Mouse (Mus musculus) liver, embryonic 14.5 days (tissue): ENCODE measurements around the gene Bank1. TPM values are rescaled to one million over a fixed set of nuclear protein-coding genes. Genes with fewer than 3 reads are reported as not detected.

Experiments
- ATAC-seq: fragments of 200-750 bp; cut with Nextera tagmentation; 2 replicates; pipeline ENCODE4 v1.8.0; 2017; ENCODE audit warnings: moderate number of reproducible peaks, mild to moderate bottlenecking, moderate library complexity; ENCODE audit not compliant: insufficient read depth
- DNase-seq, 3 experiments: peaks; one replicate each; pipeline ENCODE4 v3.0.0-alpha.2; 2012 to 2013; ENCODE audit warnings: low read depth in 3 of 3, low spot score in 3 of 3
- H3K27ac ChIP-seq: fragments of 300-500 bp; sonication (generic); 2 replicates; pipeline ENCODE4 v1.5.1; 2014; ENCODE audit warnings: moderate library complexity, mild to moderate bottlenecking, control low read depth, inconsistent platforms
- H3K27me3 ChIP-seq: fragments of 300-500 bp; sonication (generic); 2 replicates; pipeline ENCODE4 v1.6.1; 2014; ENCODE audit warnings: mild to moderate bottlenecking, low read length, moderate library complexity; ENCODE audit not compliant: control insufficient read depth, insufficient read depth
- H3K36me3 ChIP-seq: fragments of 300-500 bp; sonication (generic); replicated peaks from 2 replicates; pipeline ENCODE4 v1.6.1; 2014; ENCODE audit warnings: low read depth; ENCODE audit not compliant: control insufficient read depth, insufficient read depth
- H3K4me1 ChIP-seq, 2 experiments: fragments of 200-500 bp in 1 of 2; fragments of 300-500 bp in 1 of 2; sonication (generic) in 1 of 2; replicated peaks; 2 replicates each; pipeline ENCODE4 v1.6.1; 2012 to 2014; ENCODE audit warnings: antibody characterized with exemption in 1 of 2, inconsistent platforms in 1 of 2, low read length in 1 of 2; ENCODE audit not compliant: control insufficient read depth in 2 of 2, insufficient read depth in 2 of 2
- H3K4me2 ChIP-seq: fragments of 300-500 bp; sonication (generic); 2 replicates; pipeline ENCODE4 v1.6.1; 2014; ENCODE audit warnings: low read depth, mild to moderate bottlenecking, control low read depth, moderate library complexity
- H3K4me3 ChIP-seq, 2 experiments: fragments of 200-500 bp in 1 of 2; fragments of 300-500 bp in 1 of 2; sonication (generic) in 1 of 2; 2 replicates each; pipeline ENCODE4 v1.5.1; 2012 to 2014; ENCODE audit warnings: low read depth in 2 of 2, low read length in 2 of 2, mild to moderate bottlenecking in 2 of 2, control low read depth in 1 of 2, inconsistent platforms in 1 of 2, moderate library complexity in 1 of 2; ENCODE audit not compliant: insufficient read depth in 1 of 2
- H3K9ac ChIP-seq: fragments of 300-500 bp; sonication (generic); replicated peaks from 2 replicates; pipeline ENCODE4 v1.6.1; 2014; ENCODE audit warnings: mild to moderate bottlenecking, control low read depth, moderate library complexity
- H3K9me3 ChIP-seq: fragments of 300-500 bp; sonication (generic); 2 replicates; pipeline ENCODE4 v1.6.1; 2016; ENCODE audit warnings: low read length, mixed read lengths; ENCODE audit not compliant: control insufficient read depth
- CTCF ChIP-seq: IDR thresholded peaks from 2 replicates; pipeline ENCODE4 v1.5.1; 2016; ENCODE audit warnings: antibody characterized with exemption, low read depth, control low read depth
- EP300 ChIP-seq: IDR thresholded peaks from 2 replicates; pipeline ENCODE4 v1.6.1; 2016; ENCODE audit warnings: antibody characterized with exemption, low read depth
- WGBS: fragments of 180-500 bp; shearing (Covaris S2); extraction: QIAGEN DNeasy Blood & Tissue Kit; methylation state at CpG from one replicate; pipeline ENCODE4 v1.1.7; 2014; ENCODE audit not compliant: insufficient replicate concordance; 5-methylcytosine and 5-hydroxymethylcytosine counted together
- polyA plus RNA-seq, 2 experiments: library from polyadenylated mRNA; depleted of rRNA in 1 of 2; stranded (reverse) in 1 of 2; unstranded in 1 of 2; fragments of >200 nt; fragmentation: Nextera tagmentation in 1 of 2; extraction: Ambion mirVana in 1 of 2; gene quantifications; 2 replicates each; pipeline versions ENCODE4 v1.2.1 to v1.2.3; 2012 to 2014

The Bank1 gene
- polyA plus RNA-seq, 2 experiments, result 1.3 to 1.7 TPM

- H3K27me3 ChIP-seq, result no peaks in the 10 kb centered on the region
- DNase-seq (no peak), ATAC-seq (no peak)
- TF ChIP-seq CTCF (no peak), EP300 (no peak)
- H3K4me2 ChIP-seq, result no peak overlapping the region
- H3K4me1 ChIP-seq, result no peaks in the 10 kb centered on the region
- no peak overlapping the region for H3K27ac ChIP-seq
- no peak overlapping the region for H3K9ac ChIP-seq
- no peaks in the 10 kb centered on the region for H3K36me3 ChIP-seq
- no peaks in the 10 kb centered on the region for H3K9me3 ChIP-seq
- no peak overlapping the region for H3K4me3 ChIP-seq
- WGBS, result 64% methylated on average over 8 of the region's 8 CpGs
Measured at GRCm38 (mm10) chr3:136264969-136265595, 60.8 kb downstream of the Bank1 start.

DNA sequence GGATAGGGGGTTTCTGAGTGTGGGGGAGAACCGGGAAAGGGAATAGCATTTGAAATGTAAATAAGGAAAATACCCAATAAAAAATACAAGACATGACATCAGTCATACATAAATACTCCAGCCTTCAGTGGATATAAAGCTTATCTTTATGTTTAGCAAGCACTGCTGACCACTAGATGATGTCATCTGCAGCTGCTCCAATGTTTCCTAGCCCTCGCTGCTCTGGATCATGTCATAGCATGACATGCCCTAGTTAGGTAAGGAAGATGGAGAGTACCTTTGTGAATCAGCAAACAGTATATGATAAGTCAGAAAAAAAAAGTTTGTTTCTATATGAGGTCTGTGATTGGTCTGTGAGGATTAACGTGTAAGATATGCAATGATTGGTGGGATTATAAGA, 68.1 kb downstream of the Bank1 start:
- Histone ChIP-seq H3K4me2 (no peak overlapping the region), H3K27ac (no peak overlapping the region), H3K4me1 (no peaks in the 10 kb centered on the region), H3K36me3 (no peaks in the 10 kb centered on the region), H3K9me3 (no peaks in the 10 kb centered on the region), H3K4me3 (no peak overlapping the region), H3K9ac (no peak overlapping the region), H3K27me3 (no peaks in the 10 kb centered on the region)
- TF ChIP-seq EP300 (no peak), CTCF (no peak)
- no peak for DNase-seq
- 61% methylated on average over 3 of the region's 3 CpGs for WGBS
- ATAC-seq, result no peak

DNA sequence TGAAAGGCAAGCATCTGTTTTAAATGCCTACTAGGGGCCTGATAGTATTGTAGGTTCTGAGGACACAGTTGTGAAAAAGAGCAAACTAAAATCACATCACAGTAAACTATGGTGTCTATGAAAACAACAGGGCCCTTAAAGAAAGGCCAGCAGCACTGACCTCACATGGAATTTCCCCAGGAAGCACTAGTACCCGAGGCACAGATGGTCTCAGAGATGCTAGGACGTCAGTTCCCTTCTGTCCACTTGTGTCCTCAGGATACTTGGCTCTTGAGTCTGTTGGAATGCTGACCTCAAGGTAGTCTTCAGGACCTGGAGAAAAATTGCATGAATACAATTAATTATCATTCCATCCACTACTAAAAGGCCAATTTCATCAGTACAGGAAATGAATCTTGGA, 71.2 kb downstream of the Bank1 start:
- WGBS, result 28% methylated on average over 2 of the region's 2 CpGs
- no peak for TF ChIP-seq EP300
- no peak for TF ChIP-seq CTCF
- ATAC-seq, result no peak
- H3K4me3 ChIP-seq, result no peak overlapping the region
- no peak overlapping the region for H3K27ac ChIP-seq
- no peaks in the 10 kb centered on the region for H3K9me3 ChIP-seq
- H3K4me2 ChIP-seq, result no peak overlapping the region
- no peak overlapping the region for H3K9ac ChIP-seq
- no peaks in the 10 kb centered on the region for H3K27me3 ChIP-seq
- no peaks in the 10 kb centered on the region for H3K36me3 ChIP-seq
- no peaks in the 10 kb centered on the region for H3K4me1 ChIP-seq
- DNase-seq, result no peak

GRCm38 (mm10) chr3:136252820-136253219, 73.0 kb downstream of the Bank1 start:
- 12% methylated on average over 4 of the region's 4 CpGs for WGBS
- H3K9ac ChIP-seq, result no peak overlapping the region
- no peaks in the 10 kb centered on the region for H3K4me1 ChIP-seq
- no peak overlapping the region for H3K4me3 ChIP-seq
- H3K27ac ChIP-seq, result no peak overlapping the region
- TF ChIP-seq EP300, result no peak
- TF ChIP-seq CTCF, result no peak
- ATAC-seq (no peak), DNase-seq (no peak)
- no peaks in the 10 kb centered on the region for H3K27me3 ChIP-seq
- no peaks in the 10 kb centered on the region for H3K36me3 ChIP-seq
- no peak overlapping the region for H3K4me2 ChIP-seq
- H3K9me3 ChIP-seq, result no peaks in the 10 kb centered on the region

GRCm38 (mm10) chr3:136251578-136251977, 74.3 kb downstream of the Bank1 start:
- TF ChIP-seq CTCF, result no peak
- TF ChIP-seq EP300, result no peak
- no peak overlapping the region for H3K4me2 ChIP-seq
- no peaks in the 10 kb centered on the region for H3K27me3 ChIP-seq
- H3K27ac ChIP-seq, result no peak overlapping the region
- DNase-seq (no peak), ATAC-seq (no peak)
- no peak overlapping the region for H3K9ac ChIP-seq
- no peaks in the 10 kb centered on the region for H3K9me3 ChIP-seq
- no peaks in the 10 kb centered on the region for H3K36me3 ChIP-seq
- WGBS, result 60% methylated on average over 4 of the region's 4 CpGs
- H3K4me3 ChIP-seq, result no peak overlapping the region
- H3K4me1 ChIP-seq, result no peaks in the 10 kb centered on the region
